Mouse (Mus musculus) CD4-positive, CD25-positive, alpha-beta regulatory T cell, adult 2 months (primary cell): ENCODE data around the gene Aldh2.

ENCODE experiments used
- DNase-seq: peaks from one replicate; pipeline ENCODE4 v3.0.0-alpha.2; 2012; ENCODE audit warnings: low read depth, low spot score

The Aldh2 gene

DNA sequence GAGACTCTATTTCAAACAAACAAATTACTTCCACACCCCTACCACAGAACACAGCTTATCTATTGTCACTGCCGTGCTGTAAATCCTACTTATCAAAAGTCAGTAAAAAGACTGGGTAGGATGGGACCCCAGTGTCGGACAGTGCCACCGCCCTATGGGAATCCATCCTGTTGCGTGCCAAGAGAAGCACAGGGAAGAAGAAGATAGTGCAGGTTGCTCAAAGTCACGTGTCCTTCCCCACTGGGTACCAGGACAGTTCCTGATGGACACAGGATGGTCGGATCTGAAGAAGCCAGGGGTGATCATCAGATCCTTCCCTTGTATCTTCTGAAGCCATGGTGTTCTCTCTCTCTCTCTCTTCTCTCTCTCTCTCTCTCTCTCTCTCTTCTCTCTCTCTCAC lies 2.1 kb upstream of the Aldh2 start:
- DNase-seq: no peak

DNA sequence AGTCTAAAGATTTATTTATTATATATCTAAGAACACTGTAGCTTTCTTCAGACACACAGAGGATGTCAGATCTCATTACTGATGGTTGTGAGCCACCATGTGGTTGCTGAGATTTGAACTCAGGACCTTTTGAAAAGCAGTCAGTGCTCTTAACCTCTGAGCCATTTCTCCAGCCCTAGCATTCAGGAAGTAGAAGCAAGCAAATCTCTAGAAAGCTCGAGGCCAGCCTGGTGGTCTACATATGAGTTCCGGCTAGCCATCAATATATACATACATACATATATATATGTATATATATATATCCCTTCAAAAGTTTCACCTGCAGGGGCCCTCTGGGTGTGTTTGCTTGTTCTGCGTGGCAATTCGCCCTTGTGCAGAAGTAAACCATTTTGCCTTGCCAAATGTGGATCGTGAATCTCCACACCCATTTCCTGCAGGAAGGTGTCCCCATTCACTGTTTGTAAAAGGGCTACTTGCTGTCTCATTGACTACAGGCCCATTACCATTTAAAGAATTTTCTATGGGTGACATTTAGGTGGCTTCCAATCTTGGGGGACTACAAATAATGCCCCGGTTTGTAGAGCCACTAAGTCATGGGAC lies 1.2 kb upstream of the Aldh2 start:
- no peak for DNase-seq

DNA sequence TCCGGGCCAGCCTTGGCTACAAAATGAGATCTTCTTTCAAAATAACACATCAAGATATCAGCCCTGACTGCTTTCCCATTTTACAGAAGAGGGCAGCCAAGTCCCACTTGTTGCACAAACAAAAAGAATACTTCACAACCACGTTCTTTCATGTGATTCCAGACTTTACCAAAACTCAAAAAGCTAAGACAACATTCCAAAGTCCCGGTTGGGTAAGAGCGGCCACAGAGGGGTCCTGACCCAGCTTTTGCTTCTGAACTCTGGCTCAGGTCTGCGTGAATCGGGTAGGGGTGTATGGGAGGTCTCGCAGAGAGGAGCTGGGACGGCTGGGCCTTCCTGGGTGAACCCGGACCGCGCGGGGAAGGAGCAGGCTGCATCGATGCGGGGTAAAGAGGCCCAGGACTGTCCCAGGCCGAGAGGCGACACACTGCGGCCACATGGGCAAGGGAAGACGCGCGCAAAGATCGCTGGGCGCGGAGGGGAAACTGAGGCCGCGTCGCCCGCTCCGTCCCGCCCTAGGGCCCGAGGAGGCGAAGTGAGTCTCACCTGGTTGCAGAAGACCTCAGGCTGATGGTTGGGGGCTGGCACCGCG lies 712 bp downstream of the Aldh2 start:
- DNase-seq: no peak

DNA sequence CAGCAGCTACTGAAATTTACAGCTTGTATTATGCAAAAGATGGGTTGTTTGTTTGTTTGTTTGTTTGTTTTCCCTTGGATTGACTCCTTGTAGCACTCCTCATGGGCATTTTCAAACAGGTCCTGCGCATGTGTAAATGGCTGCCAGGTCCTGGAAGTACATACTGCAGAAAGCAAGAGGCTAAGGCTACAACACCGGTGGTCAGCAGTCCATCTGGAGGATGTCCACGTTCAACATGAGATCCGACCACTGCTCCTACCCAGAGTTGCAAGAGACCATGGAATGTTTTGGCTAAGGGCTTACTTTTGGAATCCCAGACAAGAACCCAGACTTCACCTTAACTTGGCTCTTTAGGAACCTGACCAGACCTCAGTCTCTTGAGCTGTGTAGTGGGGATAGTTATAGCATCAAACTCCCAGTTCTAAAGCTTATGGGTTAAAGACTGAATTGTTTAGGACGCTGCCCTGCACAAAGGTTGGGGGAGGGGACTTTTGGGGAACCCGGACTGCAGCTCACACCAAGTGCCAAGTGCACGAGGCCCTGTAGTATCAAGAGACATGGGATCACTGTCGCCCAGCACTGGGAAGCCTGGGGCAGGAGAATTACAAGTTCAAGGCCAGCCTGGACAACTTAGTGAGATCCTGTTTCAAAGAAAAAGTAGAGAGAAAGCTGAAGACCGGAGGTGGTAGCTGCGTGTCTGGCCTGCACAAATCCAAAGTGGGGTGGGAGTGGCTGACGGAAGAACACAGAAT lies 1.4 kb downstream of the Aldh2 start:
- DNase-seq: no peak

DNA sequence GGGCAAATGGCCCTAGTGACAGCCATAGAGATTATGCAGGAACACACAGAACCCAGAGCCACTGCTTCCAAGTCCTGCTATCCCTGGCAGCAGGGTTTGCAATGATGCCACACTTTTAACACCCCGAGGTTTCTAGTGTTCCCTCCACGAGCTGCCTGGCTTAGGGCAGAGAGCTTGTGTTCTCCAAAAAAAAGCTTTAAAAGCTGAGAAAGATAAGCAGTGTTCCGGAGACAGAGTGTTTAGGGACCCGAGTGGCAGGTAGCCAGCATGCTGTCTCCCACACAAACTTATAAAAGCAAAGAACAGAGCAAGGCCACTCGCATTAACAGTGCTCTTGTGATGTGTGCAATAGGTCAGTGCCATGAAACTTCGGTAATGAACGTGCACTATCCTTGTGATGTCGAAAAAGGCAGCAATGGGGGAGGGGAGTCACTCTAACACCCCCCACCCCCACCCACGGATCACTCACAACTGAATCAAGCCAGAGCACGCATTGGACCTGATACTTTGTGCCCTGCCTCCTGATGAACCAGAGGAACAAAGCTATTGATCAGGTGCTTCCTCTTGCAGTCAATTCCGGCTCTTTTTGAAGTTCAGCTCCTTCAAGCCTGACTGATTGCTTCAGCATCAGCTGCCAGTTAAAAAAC lies 2.1 kb downstream of the Aldh2 start:
- DNase-seq: no peak

DNA sequence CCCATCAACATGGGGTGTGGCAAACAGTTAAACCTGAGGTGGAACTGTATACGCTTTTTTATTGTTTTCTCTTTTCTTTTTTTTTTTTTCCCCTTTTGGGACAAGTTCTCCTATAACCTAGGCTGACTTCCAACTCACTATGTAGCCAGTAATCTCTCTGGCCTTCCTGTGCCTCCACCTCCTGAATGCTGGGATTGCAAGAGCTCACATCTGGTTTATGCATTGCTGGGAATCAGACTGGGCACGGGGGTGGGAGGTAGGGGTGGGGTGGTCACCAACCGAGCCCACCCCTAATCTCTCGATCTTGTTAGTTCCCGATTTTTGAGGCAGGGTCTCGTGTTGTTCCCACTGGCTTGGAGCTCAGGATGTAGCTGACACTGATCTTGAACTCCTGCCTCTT lies 3.7 kb downstream of the Aldh2 start:
- DNase-seq: no peak

DNA sequence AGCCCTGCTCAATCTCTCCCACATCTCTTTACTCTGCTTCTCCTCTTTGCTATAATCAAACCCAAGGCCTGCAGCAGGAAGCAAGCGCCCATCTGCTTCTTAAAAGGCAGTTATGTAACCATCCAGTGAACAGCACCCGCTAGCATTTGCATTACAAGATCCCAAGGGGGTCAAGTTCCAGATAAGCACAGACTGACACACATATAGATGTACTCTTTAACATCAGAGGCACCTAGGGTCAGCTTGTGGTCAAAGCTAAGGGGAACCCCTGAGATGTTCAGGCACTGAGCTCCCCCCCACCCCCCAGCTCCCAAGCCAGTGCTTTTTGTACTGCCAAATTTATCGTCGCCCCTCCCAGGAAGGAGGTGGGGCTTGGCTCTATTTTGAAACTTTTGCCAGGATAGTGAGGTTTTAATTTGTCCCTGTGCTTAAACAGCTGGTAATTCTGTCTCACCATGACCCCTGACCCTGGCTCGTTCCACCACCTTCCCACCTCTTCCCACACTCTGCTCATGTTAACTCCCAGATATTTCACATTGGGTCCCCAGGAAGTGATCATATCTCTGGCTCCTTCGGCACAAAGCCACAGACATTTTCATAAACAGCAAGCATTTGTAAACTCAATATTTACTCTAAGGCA lies 7.1 kb downstream of the Aldh2 start:
- peak; percentile 46 for DNase-seq

DNA sequence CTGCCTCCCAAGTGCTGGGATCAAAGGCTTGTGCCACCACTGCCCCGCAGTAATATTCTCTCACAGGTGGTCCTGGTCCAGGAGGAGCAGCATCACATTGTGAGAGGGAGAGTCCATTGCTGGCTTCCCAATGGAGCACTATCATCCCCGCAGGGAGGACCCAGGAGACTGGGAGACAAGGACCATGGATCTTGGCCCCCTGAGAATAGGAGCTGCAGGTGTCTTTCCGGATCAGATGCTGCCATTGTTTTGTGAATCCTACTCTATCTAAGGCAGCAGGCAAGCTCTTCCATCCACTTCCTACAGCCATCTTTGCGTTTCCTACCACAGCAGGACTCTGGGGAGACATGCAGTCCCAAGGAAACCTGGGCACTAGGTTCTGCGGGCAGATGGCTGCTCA lies 7.9 kb downstream of the Aldh2 start:
- no peak for DNase-seq

DNA sequence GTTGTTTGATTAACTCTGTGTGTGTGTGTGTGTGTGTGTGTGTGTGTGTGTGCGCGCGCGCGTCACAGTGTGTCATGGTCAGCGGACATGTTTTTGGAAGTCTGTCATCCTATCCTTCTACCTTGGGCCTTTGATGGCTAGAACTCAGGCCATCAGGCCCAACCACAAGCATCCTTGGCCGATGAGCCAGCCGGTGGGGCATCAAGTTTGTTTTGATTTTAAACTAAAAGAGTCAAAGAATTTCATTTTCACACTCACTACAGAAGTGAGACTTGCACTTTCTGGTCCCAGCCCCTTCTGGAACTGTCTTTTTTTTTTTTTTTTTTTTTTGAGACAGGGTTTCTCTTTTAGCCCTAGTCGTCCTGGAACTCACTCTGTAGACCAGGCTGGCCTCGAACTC lies 8.6 kb downstream of the Aldh2 start:
- no peak for DNase-seq

DNA sequence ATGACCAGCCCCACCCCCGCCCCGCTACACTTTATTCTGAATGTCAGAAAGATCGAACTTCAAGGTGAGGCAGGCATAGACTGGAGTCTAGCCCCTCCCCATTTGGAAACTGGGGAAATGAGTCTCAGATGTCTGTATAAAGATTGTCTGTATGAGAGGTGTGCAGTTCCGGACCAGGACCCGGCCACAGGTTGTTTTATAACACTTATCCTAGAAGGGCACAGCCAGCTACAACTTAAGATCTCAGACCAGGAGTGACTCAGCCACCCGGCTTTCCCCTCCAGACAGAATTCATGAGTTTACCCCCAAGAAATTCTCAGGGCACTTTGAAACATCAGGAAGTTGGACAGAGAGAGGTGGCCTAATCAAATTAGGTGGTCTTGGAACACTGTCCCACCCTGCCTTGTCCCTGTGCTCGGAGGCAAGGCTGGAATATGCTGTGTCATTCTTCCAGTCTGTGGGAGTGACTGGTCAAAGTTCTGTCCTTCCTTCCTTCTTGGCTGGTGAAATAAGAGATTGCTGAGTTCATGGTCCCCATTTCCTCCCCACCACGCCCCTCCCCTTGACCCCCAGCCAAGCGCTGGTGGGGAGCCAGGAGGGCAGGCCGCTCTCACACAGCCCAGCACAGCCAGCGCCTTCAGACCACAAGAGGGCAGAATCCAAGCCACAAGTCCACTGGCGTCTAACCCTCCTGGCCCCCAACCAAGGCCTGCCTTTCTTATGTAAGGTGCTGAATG lies 9.7 kb downstream of the Aldh2 start:
- peak; percentile 33 for DNase-seq

DNA sequence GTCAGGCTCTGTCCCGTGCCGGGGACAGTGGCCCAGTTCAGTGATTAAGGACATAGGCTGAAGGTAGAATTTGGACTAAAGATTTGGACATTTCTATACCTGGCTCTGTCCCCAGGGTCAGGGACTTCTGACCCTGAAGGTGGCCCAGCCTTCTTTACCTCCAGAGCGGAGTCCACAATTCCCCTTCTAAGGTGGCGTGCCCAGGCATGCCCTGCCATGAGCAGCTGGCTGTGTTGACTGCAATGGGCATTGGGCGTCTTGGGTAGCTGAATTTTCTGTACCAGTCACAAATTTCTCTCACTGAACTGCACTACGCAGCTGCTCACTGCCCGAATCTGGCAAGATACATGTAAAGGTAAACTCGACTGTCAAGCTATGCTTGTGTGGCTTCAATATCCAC lies 11.7 kb downstream of the Aldh2 start:
- DNase-seq: no peak

DNA sequence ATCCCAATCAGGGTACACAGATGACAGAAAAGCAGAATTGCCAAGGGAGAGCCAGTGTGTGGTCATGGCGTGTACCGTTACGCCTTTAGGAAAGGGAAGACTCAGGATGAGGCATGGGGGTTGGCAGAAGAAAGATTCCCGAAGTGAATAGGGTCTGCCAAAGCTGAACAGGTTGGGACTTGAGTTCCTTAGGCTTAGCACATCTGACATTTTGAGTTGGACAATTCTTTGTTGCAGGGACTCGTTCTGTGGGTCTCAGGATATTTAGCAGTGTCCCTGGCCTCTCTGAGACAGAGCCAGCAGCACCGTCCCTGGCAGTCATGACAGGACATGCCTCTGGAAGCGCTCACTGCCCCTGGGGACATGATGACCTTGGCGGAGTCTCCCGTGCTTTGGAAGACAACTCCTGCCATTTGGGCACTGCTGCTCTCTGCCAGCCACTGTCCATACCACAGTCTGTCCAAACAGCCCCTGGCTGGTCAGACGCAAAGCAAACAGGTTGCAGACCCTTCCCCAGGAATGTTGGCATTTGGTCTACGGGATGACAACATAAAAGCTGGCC lies 16.6 kb downstream of the Aldh2 start:
- no peak for DNase-seq

DNA sequence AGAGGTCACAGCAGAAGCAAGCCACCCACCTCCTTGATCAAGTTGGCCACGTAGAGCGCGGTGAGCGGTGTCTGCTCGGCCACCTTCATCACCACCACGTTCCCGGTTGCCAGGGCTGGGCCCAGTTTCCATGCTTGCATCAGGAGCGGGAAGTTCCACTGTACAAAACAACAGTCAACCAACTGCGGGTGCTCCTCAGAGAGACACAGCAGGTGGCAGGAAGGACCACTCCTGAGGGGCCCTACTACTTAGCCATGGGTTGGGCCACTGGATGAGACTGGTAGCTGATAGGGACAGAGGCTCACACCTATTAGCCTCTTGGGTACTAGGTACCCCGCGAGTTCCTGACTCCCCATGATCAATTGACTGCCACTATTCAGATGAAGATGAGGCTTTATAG lies 17.8 kb downstream of the Aldh2 start:
- DNase-seq: no peak

DNA sequence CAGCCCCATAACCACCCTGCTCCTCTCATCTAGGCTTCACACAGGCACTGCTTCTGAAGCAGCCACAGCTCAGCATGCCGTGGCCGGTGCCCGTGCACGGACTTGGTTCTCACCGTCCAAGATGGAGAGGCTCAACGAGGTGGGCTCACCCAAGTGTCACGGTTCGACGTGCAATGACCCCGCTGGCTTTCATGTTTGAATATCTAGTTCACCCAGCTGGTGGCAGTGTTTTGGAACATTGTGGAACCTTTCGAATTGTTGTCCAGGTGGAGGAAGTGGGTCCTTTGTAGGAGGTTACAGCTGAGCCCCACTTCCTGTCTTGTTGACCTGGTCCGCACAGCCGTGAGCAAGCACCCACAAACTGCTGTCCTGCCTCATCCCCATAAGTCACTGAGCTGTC lies 19.5 kb downstream of the Aldh2 start:
- no peak for DNase-seq

DNA sequence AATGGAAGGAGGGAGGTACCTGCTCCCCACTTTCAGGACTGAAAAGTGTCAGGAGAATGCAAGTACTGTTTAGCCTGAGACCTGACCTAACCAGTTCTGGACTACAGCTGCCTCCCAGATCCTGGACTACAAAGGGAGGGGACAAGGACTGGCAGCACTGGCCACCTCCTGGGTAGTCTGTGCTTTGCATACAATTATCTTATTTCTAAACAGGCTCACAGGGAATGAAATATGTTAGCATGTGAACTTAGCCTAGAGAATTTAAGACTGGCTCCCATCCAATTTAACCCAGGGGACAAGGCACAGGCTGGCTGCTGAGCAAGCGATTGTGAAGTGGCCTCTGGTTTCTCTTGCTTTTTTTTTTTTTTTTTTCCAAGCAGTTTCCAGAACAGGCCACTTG lies 22.8 kb downstream of the Aldh2 start:
- no peak for DNase-seq

DNA sequence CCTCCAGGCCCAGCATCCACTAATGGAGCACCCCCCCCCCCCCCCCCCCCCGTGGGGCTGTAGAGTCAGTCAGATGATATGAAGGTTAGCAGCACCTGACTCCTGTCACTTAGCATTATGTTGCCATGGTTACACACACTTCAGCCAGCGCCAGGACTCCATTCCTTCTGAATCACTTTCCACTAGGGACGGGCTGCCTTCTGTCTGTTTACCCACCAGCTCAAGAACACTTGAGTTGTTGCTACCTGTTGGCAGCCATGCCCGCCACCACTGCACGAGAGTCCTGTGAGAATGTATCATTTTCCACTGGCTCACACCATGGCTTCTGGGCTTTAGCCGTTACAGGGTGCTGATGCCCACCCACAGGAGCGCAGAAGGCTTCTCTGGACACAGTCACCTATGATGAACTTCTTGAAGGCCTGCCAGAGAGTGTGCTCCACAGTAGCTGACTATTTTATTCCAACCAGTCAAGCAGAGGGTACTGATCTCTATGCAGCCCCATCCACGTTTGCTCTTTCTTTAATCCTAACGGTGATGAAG lies 23.7 kb downstream of the Aldh2 start:
- no peak for DNase-seq

DNA sequence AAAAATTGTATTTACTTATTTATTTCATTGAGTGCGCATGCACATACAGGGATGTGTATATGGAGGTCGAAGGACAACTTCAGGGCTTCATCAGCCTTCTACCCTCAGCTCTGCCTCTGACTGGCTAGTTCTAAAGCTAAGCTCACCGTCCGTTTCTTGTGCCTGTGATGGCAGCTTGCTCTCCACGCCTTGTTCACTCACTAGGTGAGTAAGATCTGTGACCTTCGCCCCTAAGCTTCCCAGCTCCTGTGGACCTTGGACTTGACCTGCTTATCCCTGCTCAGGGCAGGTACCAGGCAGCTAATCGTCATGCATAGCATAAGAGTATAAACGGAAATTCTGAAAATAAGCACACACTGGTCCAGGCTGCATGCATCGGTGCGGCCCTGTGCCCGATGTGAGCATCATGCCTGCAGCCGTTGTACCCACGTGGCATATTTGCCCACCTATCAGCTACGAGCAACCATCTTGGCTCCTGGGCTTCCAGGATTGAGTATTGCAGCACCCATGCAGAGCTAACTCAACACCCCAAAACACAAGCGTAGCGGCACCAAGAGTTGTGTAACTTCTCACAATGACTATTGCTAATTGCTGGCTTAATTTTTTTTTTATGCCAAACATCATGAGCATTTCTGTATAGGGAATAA lies 27.5 kb downstream of the Aldh2 start:
- DNase-seq: no peak

DNA sequence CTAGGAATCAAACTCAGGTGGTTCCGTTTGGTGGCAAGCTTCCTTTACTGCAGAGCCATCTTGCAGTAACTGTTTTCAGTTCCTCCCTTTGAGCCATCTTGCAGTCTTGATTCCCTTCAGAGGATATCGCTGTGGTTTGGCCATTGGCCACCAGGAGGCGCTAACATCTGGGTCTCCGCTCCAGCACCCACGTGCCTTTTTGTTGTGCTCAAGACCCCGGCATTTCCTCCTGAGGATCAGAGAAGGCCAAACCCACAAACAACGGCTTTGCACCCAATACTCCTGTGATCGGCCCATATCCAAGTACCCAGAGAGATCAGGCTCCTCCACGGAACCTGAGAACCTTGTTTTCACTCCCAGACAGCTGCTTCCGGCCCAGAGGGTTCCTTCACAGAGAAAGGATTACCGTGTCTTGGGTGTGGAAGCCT lies 29.1 kb downstream of the Aldh2 start:
- peak; percentile 92 for DNase-seq

DNA sequence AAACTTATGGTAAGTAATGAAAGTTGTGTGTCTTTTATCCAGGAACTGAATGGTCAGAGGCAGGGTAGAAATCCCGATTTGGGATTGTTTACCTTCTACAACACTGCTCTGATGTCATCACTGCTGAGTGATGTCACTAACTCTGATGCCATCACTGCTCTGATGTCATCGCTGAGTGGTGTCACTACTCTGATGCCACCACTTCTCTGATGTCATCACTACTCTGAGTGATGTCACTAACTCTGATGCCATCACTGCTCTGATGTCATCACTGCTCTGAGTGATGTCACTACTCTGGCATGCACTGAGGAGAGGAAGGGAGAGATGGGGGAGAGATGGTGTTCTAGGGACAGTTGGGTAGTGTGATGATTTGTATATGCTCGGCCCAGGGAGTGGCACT lies 31.2 kb downstream of the Aldh2 start:
- peak; percentile 21 for DNase-seq

DNA sequence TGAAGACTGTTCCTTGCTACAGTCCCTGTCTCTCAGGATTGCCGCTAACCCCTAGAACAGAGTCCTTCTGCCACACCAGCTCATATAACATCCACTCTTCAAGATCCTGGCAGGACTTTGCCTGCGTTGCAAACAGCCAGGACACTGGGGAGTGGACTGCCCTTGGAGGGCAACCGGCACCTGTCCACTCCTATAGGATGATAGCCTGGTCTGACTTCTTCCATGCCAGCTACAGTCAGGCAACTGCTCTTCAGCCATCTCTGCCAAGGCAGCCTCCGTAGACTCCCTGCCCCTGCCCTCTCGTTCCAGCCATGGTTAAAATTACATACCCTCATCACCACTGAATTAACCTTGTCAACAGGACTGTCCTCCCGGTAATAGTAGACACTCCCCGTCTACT lies 44.4 kb downstream of the Aldh2 start:
- no peak for DNase-seq
